Mouse (Mus musculus) heart, adult 9 months (tissue): ENCODE measurements around the gene Vmn1r163.
"Not testable (repeated sequence)": the region's sequence is repeated elsewhere in the genome, so short reads cannot be mapped to it uniquely, and the experiment has no call there.

ENCODE experiments used
- DNase-seq, 2 experiments: peaks; one replicate each; pipeline ENCODE4 v3.0.0; 2022; ENCODE audit warnings: low spot score in 2 of 2

Vmn1r163 gene

DNA sequence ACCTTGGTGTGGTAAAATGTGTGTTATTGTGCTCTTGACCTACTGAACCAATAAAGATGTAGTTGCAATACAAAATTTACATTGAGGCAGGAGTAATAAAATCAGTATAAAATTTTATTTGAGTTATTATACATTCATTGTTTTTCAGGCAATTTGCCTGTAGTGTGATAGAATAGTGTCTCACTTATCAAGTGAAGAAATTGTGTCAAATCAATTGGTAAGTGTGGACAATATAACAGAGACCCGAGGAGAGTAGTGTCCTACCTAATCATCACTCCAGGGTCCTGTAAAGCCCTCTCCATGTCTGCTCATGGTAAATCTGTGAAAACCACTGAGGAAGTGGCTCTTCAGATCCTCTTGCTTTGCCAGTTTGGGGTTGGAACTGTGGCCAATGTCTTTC is at the start of gene Vmn1r163:
TSS of gene Vmn1r163 (plus strand) at position 301 of the 400 bp plus-strand sequence.
- not testable (repeated sequence) for DNase-seq

DNA sequence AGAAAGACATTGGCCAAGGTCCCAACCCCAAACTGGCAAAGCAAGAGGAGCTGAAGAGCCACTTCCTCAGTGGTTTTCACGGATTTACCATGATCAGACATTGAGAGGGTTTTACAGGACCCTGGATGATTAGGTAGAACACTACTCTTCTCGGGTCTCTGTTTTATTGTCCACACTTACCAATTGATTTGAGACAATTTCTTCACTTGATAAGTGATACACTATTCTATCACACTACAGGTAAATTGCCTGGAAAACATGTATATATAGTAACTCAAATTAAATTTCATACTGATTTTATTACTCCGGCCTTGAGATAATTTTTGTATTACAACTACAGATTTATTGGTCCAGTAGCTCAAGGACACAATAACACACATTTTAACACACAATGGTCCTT is 35.5 kb upstream of the Vmn1r163 start, which contains the start of gene Gm4216:
TSS of gene Gm4216 (minus strand) at position 101 of the 400 bp plus-strand sequence.
- DNase-seq: not testable (repeated sequence)

GRCm38 (mm10) chr7:23067356-23067755 is 12.0 kb downstream of the Vmn1r163 start, which contains the start of gene Gm8720:
Gm8720 (minus strand) TSS chr7:23067456.
- DNase-seq: not testable (repeated sequence)
